Mouse (Mus musculus): ENCODE measurements around the gene D16Ertd472e. TPM values are rescaled to one million over a fixed set of nuclear protein-coding genes. Genes with fewer than 3 reads are reported as not detected.

Gene D16Ertd472e
- polyA plus RNA-seq, 1 experiment from 2014 or later: 28.8 TPM

GRCm38 (mm10) chr16:78585664-78586397, 9.3 kb upstream of the D16Ertd472e start:
- ATAC-seq (ENCODE audit: insufficient number of reproducible peaks, insufficient read depth, low FRiP score, low TSS enrichment): no peak
- H3K4me3 ChIP-seq: no peak overlapping the region
- no peaks in the 10 kb centered on the region for H3K4me1 ChIP-seq
- no peaks in the 10 kb centered on the region for H3K36me3 ChIP-seq
- no peaks in the 10 kb centered on the region for H3K27me3 ChIP-seq
- WGBS: 81% methylated on average over 11 of the region's 11 CpGs
- no peak overlapping the region for H3K9ac ChIP-seq
- H3K9me3 ChIP-seq: no peaks in the 10 kb centered on the region
- H3K4me2 ChIP-seq (replicated peaks): no peak overlapping the region
- H3K27ac ChIP-seq: no peak overlapping the region

DNA sequence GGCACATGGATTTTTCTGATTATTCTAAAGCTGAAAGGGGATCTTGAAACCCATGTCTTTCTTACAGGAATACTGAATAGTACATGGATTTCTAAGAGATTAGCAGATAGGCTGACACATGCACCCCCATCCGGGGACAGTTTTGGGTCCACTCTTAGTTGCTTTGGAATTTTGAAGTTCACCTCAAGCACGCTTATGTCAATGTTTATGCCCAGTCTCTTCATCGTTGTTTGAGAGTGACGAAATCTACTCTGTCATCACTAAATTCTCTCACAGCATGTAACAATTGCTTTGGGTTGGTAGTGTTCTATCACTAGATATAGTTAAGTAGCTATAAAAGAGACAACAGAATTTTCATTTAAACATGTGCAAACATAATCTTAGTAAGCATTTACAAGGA, 8.7 kb upstream of the D16Ertd472e start:
- WGBS: 82% methylated on average over 4 of the region's 4 CpGs
- Histone ChIP-seq H3K4me1 (no peaks in the 10 kb centered on the region), H3K4me3 (no peak overlapping the region)

DNA sequence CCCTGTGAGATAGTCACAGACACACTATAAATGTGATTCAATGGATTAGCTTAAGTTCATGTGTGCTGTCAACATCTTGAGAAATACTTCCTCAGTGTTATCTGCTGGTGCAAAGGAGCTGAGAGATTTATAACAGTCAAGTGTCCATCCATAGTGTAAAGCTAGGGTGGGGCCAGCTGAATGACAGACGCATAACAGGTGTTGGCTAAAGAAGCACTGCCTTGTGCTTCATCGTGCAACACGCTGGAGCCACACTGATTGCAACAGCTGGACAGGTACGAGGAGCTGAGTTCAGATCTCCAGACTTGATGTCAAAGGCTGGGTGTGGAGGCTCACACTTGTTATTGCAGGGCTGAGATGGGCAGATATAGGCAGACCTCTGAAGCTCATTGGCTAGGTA, 7.5 kb upstream of the D16Ertd472e start:
- H3K4me2 ChIP-seq (replicated peaks): no peak overlapping the region
- 93% methylated on average over 4 of the region's 4 CpGs for WGBS

More for the DNA sequence above, 8.7 kb upstream of the D16Ertd472e start:
- Histone ChIP-seq H3K9me3 (no peaks in the 10 kb centered on the region), H3K27ac (no peak overlapping the region), H3K4me2 (replicated peaks) (no peak overlapping the region), H3K9ac (no peak overlapping the region), H3K27me3 (no peaks in the 10 kb centered on the region), H3K36me3 (no peaks in the 10 kb centered on the region)
- no peak for ATAC-seq (ENCODE audit: insufficient number of reproducible peaks, insufficient read depth, low FRiP score, low TSS enrichment)

GRCm38 (mm10) chr16:78580387-78580786, 3.9 kb upstream of the D16Ertd472e start:
- Histone ChIP-seq H3K4me1 (peaks cover 3% of the 10 kb centered on the region; the same call in 1 of the 2 replicates), H3K27me3 (no peaks in the 10 kb centered on the region), H3K27ac (no peak overlapping the region), H3K4me2 (replicated peaks) (no peak overlapping the region), H3K36me3 (no peaks in the 10 kb centered on the region), H3K9me3 (no peaks in the 10 kb centered on the region), H3K4me3 (no peak overlapping the region), H3K9ac (no peak overlapping the region)
- ATAC-seq (ENCODE audit: insufficient number of reproducible peaks, insufficient read depth, low FRiP score, low TSS enrichment): no peak
- WGBS: 94% methylated on average over 7 of the region's 7 CpGs

More for the DNA sequence above, 7.5 kb upstream of the D16Ertd472e start:
- Histone ChIP-seq H3K27ac (no peak overlapping the region), H3K9ac (no peak overlapping the region), H3K9me3 (no peaks in the 10 kb centered on the region), H3K36me3 (no peaks in the 10 kb centered on the region), H3K27me3 (no peaks in the 10 kb centered on the region), H3K4me3 (no peak overlapping the region), H3K4me1 (no peaks in the 10 kb centered on the region)
- no peak for ATAC-seq (ENCODE audit: insufficient number of reproducible peaks, insufficient read depth, low FRiP score, low TSS enrichment)

GRCm38 (mm10) chr16:78579386-78579785, 2.9 kb upstream of the D16Ertd472e start:
- Histone ChIP-seq H3K9me3 (no peaks in the 10 kb centered on the region), H3K27ac (no peak overlapping the region), H3K36me3 (no peaks in the 10 kb centered on the region), H3K4me3 (no peak overlapping the region), H3K4me2 (replicated peaks) (no peak overlapping the region), H3K4me1 (peaks cover 8% of the 10 kb centered on the region), H3K27me3 (no peaks in the 10 kb centered on the region), H3K9ac (no peak overlapping the region)
- no peak for ATAC-seq (ENCODE audit: insufficient number of reproducible peaks, insufficient read depth, low FRiP score, low TSS enrichment)
- 86% methylated on average over 4 of the region's 4 CpGs for WGBS

DNA sequence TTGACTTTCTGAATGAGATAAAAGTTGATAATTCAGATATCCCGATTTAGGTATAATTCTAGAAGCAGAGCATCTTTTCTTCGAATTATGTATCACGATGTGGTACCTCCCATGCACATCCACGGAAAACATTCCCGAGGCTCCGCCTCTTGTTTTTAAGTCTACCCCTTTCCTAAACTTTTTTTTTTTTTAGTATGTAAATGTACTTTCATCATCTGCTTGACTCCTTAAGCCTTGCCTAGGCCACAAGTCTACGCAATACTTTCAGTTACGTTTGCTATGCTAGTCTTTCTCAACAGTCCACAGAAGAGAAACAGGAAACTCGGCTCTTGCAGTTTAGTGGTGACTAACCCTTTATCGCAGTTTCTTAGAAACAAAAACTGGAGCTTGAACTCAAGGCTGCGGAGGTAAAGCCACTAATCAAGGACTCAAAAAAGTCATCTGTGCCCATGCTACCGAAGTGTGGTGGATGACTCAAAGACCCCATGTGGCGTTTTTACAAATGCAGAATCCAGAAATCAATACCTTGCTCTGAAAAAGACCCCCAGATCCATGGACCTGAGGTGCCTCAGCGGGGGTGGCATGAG, 670 bp upstream of the D16Ertd472e start:
- Histone ChIP-seq H3K27ac (peak overlapping the region; percentile 95), H3K4me2 (replicated peaks) (peak overlapping the region; percentile 56), H3K4me3 (peak overlapping the region; percentile 61), H3K27me3 (no peaks in the 10 kb centered on the region), H3K9me3 (no peaks in the 10 kb centered on the region), H3K9ac (peak overlapping the region; percentile 67), H3K4me1 (peaks cover 17% of the 10 kb centered on the region), H3K36me3 (peaks cover 5% of the 10 kb centered on the region; the same call in 1 of the 2 replicates)
- ATAC-seq (ENCODE audit: insufficient number of reproducible peaks, insufficient read depth, low FRiP score, low TSS enrichment): no peak
- 19% methylated on average over 14 of the region's 14 CpGs for WGBS

DNA sequence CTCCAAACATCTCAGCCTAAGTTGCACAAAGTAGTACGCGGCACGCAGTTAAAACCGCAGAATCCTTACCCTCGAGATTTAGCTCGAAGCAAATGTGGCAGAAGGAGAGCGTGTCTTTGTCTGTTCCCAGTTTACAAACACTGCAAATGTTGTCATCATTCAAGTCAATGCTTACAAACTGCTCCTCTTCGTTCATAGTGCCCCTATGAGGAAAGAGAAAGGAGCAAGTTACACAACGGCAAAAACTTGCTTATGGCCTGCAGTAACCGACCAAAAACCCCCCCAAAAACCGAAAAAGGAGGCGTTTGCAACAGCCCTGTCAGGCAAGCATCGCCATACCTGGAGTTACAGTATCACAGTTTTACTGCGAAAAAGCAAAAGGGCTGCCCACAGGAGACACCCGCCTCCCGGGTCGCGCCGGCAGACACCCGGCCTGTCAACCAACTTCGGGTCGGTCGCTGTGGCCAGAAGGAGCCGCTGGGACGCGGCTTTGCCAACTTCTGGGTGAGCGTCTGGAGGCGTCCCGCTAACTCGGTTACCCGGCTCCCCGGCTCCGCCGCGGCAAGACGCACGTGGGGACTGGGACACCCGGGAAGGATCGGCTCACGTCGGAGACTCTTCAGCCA, 543 bp downstream of the D16Ertd472e start:
- Histone ChIP-seq H3K4me2 (replicated peaks) (peak overlapping the region; percentile 56), H3K4me1 (peaks cover 17% of the 10 kb centered on the region), H3K4me3 (peak overlapping the region; percentile 61), H3K9me3 (no peaks in the 10 kb centered on the region), H3K9ac (peak overlapping the region; percentile 67), H3K27me3 (no peaks in the 10 kb centered on the region), H3K27ac (peak overlapping the region; percentile 95), H3K36me3 (peaks cover 7% of the 10 kb centered on the region; the same call in 1 of the 2 replicates)
- WGBS: under 1% methylated on average over 41 of the region's 41 CpGs
- no peak; the same call in 1 of the 2 replicates for ATAC-seq (ENCODE audit: insufficient number of reproducible peaks, insufficient read depth, low FRiP score, low TSS enrichment)

GRCm38 (mm10) chr16:78575190-78575851, 1.2 kb downstream of the D16Ertd472e start:
- WGBS: 29% methylated on average over 4 of the region's 4 CpGs
- Histone ChIP-seq H3K4me1 (peaks cover 17% of the 10 kb centered on the region), H3K4me3 (peak overlapping the region; percentile 61), H3K9ac (peak overlapping the region; percentile 67), H3K9me3 (no peaks in the 10 kb centered on the region), H3K27me3 (no peaks in the 10 kb centered on the region), H3K27ac (peak overlapping the region; percentile 95; the same call in 1 of the 2 replicates), H3K36me3 (peaks cover 7% of the 10 kb centered on the region; the same call in 1 of the 2 replicates), H3K4me2 (replicated peaks) (peak overlapping the region; percentile 56)
- no peak for ATAC-seq (ENCODE audit: insufficient number of reproducible peaks, insufficient read depth, low FRiP score, low TSS enrichment)

- Histone ChIP-seq H3K9me3 (no peaks in the 10 kb centered on the region), H3K9ac (peak overlapping the region; percentile 37; the same call in 1 of the 2 replicates), H3K4me2 (replicated peaks) (peak overlapping the region; percentile 56), H3K4me1 (peaks cover 17% of the 10 kb centered on the region), H3K27me3 (no peaks in the 10 kb centered on the region), H3K36me3 (peaks cover 7% of the 10 kb centered on the region; the same call in 1 of the 2 replicates), H3K4me3 (peak overlapping the region; percentile 26), H3K27ac (no peak overlapping the region)
- ATAC-seq (ENCODE audit: insufficient number of reproducible peaks, insufficient read depth, low FRiP score, low TSS enrichment): no peak
- 49% methylated on average over 6 of the region's 6 CpGs for WGBS
Measured at GRCm38 (mm10) chr16:78574241-78574640, 2.3 kb downstream of the D16Ertd472e start.

GRCm38 (mm10) chr16:78573016-78573415, 3.5 kb downstream of the D16Ertd472e start:
- peaks cover 7% of the 10 kb centered on the region; the same call in 1 of the 2 replicates for H3K36me3 ChIP-seq
- no peak overlapping the region for H3K27ac ChIP-seq
- no peak for ATAC-seq (ENCODE audit: insufficient number of reproducible peaks, insufficient read depth, low FRiP score, low TSS enrichment)
- no peak overlapping the region for H3K4me3 ChIP-seq
- no peak overlapping the region for H3K4me2 ChIP-seq (replicated peaks)
- H3K27me3 ChIP-seq: no peaks in the 10 kb centered on the region
- 42% methylated on average over 4 of the region's 4 CpGs for WGBS
- H3K4me1 ChIP-seq: peaks cover 17% of the 10 kb centered on the region
- no peaks in the 10 kb centered on the region for H3K9me3 ChIP-seq
- H3K9ac ChIP-seq: no peak overlapping the region

DNA sequence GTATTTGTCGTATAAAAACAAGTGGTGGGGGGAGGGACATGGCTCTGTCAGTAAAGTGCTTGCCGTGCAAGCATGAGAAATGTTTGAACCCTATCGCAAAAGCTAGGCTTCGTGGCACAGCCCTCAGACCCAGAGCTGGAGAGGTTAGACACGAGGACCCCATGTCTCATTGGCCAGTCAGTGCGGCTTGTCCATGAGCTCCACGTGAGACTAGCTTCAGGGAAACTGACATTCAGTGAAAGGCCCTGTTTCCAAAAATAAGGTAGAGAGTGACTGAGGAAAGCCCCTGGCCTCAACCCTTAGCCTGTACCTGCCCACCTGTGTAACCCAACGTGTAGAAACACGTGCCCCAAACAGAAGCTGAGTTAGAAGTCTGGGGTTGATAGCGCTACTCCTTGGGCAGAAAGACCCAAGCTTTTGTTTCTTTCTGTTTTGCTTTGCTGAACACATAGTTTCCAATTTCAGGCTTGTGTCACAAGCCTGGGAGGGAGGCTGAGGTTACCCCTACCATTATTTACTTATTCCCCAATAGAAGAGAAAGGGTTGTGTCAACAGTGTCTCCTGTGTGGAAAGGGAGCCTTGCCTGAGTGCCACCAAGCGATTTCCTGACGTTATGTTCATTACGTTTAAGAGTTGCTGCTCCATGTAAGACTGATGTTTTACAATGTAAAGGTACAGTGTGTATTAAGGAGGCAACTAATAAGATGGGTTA, 12.2 kb downstream of the D16Ertd472e start:
- no peak overlapping the region for H3K9ac ChIP-seq
- peaks cover 27% of the 10 kb centered on the region for H3K36me3 ChIP-seq
- H3K4me1 ChIP-seq: no peaks in the 10 kb centered on the region
- H3K4me2 ChIP-seq (replicated peaks): no peak overlapping the region
- 79% methylated on average over 13 of the region's 13 CpGs for WGBS
- no peaks in the 10 kb centered on the region for H3K27me3 ChIP-seq
- no peak overlapping the region for H3K4me3 ChIP-seq
- no peak for ATAC-seq (ENCODE audit: insufficient number of reproducible peaks, insufficient read depth, low FRiP score, low TSS enrichment)
- H3K27ac ChIP-seq: no peak overlapping the region
- H3K9me3 ChIP-seq: no peaks in the 10 kb centered on the region

All from embryonic facial prominence, embryonic 12.5 days (tissue).